Mouse (Mus musculus) embryo, embryonic 9.5 days (tissue): Measurements from ENCODE around the gene Abi3bp.

ENCODE experiments used
- DNase-seq: peaks from one replicate; pipeline ENCODE4 v3.0.0-alpha.2; 2017; ENCODE audit errors: extremely low spot score

The Abi3bp gene

GRCm38 (mm10) chr16:56681010-56681645, 203.4 kb downstream of the Abi3bp start:
- no peak for DNase-seq

GRCm38 (mm10) chr16:56686747-56687146, 209.1 kb downstream of the Abi3bp start:
- no peak for DNase-seq

GRCm38 (mm10) chr16:56690715-56691114, 213.0 kb downstream of the Abi3bp start:
- no peak for DNase-seq

- no peak for DNase-seq
These were observed 218.8 kb downstream of the Abi3bp start for GRCm38 (mm10) chr16:56696448-56696847.

- DNase-seq, result no peak
These were observed 223.2 kb downstream of the Abi3bp start for GRCm38 (mm10) chr16:56700898-56701297.

- no peak for DNase-seq
These were observed 228.1 kb downstream of the Abi3bp start for GRCm38 (mm10) chr16:56705731-56706130.

- no peak for DNase-seq
These were observed 232.4 kb downstream of the Abi3bp start for GRCm38 (mm10) chr16:56710071-56710470.

GRCm38 (mm10) chr16:56715608-56716007, 237.9 kb downstream of the Abi3bp start:
- no peak for DNase-seq

GRCm38 (mm10) chr16:56716557-56717179, 239.0 kb downstream of the Abi3bp start:
- DNase-seq, result peak; percentile 83

GRCm38 (mm10) chr16:56717224-56718200, 239.8 kb downstream of the Abi3bp start, which contains the start of gene Tfg:
Gene Tfg, minus strand, starts transcription at chr16:56717450.
- DNase-seq, result peak; percentile 98

- DNase-seq, result no peak
These were observed 241.4 kb downstream of the Abi3bp start for GRCm38 (mm10) chr16:56719031-56719430.

- no peak for DNase-seq
These were observed 244.7 kb downstream of the Abi3bp start for GRCm38 (mm10) chr16:56722357-56722756.

- no peak for DNase-seq
These were observed 247.2 kb downstream of the Abi3bp start for GRCm38 (mm10) chr16:56724927-56725326.

- no peak for DNase-seq
These were observed 251.4 kb downstream of the Abi3bp start for GRCm38 (mm10) chr16:56729060-56729459.
